Mouse (Mus musculus): ENCODE data around the gene Zeb2.

Gene Zeb2

DNA sequence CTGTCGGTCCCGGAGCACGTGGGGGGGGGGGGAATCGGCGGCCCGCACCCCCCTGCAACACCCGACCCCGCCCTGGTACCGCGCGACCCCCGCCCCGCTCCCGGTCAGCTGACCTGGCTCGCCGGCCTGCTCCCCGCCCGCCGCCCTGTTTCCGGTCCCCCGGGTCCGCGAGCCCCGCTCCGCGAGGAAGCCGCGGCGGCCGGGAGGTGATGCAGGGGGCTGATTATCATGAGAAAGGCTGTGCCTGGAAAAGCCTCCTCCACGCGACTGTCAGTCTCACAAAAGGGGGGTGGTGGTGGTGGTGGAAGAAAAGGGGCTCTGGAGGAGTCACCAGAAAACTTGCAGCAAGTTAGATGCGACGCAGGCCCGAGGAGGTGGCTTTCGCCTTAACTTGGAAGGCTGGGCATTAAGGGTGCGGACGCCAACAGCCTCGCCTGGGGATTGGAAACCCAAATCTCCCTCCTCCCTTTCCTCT lies at the start of gene Zeb2:
Gene Zeb2, minus strand, starts transcription at position 309 of the 475 bp plus-strand sequence.
- in situ Hi-C loops (cut with MboI; ENCODE audit: low pct_unique_long_range_greater_than_20kb in 1 of 2, low sequenced_read_pairs in 2 of 2, unreplicated experiment in 1 of 2): no loop called here

DNA sequence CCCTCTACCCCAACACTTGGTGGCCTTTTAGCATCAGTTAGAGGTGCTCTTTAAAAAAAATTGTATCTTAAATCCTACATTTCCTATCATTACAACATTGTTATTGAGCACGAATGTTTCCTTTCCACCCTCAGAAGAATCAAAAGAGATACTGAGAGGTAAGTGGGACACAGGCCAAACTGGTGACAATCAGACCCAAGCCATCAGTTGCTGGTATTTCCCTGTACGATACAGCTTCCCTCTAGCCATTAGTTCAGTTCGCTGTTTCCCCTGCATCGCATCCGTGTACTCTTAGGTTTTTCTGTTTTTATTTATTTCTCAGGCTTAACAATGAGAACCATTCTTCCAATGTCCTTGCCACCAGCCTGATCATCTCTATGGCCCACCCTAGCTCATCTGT lies 41.6 kb upstream of the Zeb2 start:
- in situ Hi-C loops (cut with MboI; ENCODE audit: low pct_unique_long_range_greater_than_20kb in 1 of 2, low sequenced_read_pairs in 2 of 2, unreplicated experiment in 1 of 2): no loop called here

DNA sequence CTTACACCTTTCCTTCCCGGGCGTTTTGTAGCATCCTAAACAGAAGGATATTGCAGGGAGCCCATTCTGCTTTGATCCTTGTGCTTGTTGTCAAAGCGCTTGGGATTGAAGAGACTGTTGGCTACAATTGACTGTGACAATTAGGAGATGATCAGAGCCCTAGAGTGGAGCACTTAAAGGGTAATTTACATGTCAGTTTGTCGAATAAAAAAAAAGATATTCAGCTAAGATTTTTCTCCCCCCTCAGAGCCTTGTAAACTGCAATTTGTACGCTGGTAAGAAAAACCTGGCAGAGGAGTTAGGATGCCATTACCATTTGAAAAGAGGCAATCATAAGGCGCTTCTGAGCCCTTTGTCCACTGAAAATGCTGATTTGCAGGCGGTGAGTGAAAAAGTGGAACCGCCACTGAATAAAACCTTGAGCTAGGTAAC lies 41.2 kb upstream of the Zeb2 start:
- in situ Hi-C loops (cut with MboI; ENCODE audit: low pct_unique_long_range_greater_than_20kb in 1 of 2, low sequenced_read_pairs in 2 of 2, unreplicated experiment in 1 of 2): no loop called here

DNA sequence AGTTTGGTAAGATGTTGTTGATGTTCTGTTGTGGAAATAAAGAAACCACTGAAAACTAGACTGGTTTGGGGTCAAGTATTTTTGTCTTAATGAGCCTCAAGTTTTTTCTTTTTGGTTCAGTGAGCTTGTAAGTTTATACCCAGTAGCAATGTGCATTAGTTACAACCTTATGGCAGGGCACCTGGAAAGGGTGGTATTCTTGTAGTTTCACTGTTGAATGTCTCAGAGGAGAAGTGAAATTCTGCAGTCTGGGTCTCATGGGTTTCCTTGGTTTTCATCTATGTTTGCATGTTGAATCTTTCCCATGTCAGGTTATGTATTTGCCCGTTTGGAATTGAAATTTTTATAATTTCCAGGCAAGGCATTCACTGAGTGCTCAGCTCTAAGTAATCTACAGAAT lies 36.1 kb upstream of the Zeb2 start:
- in situ Hi-C loops (cut with MboI; ENCODE audit: low pct_unique_long_range_greater_than_20kb in 1 of 2, low sequenced_read_pairs in 2 of 2, unreplicated experiment in 1 of 2): no loop called here

- in situ Hi-C loops (cut with MboI; ENCODE audit: low pct_unique_long_range_greater_than_20kb in 1 of 2, low sequenced_read_pairs in 2 of 2, unreplicated experiment in 1 of 2): no loop called here
Measured at GRCm38 (mm10) chr2:45143162-45143561, 26.0 kb upstream of the Zeb2 start.

DNA sequence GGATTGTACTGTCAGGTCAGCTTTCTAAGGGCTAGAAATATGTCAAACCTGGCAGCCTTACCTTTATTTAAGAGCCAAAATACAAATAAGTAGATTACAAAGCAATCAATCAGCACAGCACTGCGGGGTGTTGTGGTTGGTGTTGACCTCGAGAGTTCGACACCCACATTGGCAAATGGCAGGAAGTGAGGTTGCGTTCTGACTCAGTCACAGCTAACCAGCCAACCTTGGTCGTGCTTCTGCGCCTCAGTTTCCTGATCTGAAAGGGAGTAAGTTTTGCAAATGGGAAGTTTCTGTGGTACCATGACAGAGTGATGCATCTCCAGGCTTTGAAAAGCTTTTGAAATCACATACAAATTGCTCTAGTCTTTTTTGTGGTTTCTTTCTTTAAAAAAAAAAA lies 21.7 kb upstream of the Zeb2 start:
- in situ Hi-C loops (cut with MboI; ENCODE audit: low pct_unique_long_range_greater_than_20kb in 1 of 2, low sequenced_read_pairs in 2 of 2, unreplicated experiment in 1 of 2): no loop called here

DNA sequence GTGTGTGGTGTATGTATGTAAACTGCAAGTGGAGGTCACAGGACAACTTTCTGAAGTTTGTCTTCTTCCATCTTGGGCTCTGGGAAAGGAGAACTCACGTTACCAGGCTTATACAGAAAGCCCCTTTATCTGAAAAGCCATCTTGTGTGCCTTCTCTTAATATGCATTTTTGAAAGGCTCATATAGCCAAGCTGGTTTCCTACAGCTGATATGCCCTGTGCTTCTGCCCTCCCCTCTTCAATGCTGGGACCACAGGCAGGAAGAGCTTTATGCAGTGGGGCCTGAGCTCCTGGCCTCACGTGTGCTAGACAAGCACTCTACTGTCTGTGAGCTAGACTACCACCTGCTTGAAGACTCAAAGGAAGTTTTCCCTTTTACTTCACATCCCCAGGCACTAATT lies 19.6 kb upstream of the Zeb2 start:
- in situ Hi-C loops (cut with MboI; ENCODE audit: low pct_unique_long_range_greater_than_20kb in 1 of 2, low sequenced_read_pairs in 2 of 2, unreplicated experiment in 1 of 2): no loop called here

DNA sequence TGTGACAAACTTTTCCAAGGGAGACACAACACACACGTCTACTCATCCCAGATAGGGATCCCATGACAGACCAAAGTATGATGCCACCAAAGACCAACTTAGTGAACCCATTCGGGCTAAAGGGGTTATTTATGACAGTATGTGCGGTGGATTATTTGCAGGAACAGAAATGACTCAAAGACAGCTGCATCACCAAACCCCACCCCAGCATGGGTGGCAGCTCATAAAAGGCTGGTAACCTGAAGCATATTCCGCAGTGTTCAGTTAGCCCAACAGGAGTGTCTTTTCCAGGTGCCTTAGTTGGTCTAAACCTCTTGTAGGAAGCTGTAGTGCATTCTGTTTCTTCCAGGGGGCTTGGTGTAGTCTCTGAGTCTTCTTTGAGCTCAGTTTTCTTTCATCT lies 16.0 kb upstream of the Zeb2 start:
- in situ Hi-C loops (cut with MboI; ENCODE audit: low pct_unique_long_range_greater_than_20kb in 1 of 2, low sequenced_read_pairs in 2 of 2, unreplicated experiment in 1 of 2): no loop called here

- in situ Hi-C loops (cut with MboI; ENCODE audit: low pct_unique_long_range_greater_than_20kb in 1 of 2, low sequenced_read_pairs in 2 of 2, unreplicated experiment in 1 of 2): no loop called here
Measured at GRCm38 (mm10) chr2:45130461-45131156, 13.4 kb upstream of the Zeb2 start.

DNA sequence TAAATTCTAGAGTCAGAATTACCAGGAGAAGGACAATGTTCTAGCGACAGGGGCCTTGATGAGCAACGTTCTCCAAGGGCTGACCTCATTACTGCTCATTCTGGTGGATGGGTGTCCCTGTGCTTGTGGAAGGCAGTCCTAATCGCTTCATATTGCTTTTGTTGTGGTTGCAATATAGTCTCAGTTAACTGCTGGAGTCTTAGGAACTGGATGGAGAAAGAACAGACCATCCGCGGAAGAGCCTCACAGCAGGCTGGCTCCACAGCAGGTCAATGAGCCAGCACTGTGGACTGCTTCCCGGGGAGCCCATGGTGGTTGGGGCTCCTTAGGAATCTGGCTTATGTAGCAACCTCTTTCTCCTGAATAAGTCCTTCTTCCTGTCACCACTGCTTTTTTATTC lies 12.4 kb upstream of the Zeb2 start:
- in situ Hi-C loops (cut with MboI; ENCODE audit: low pct_unique_long_range_greater_than_20kb in 1 of 2, low sequenced_read_pairs in 2 of 2, unreplicated experiment in 1 of 2): no loop called here

- in situ Hi-C loops (cut with MboI; ENCODE audit: low pct_unique_long_range_greater_than_20kb in 1 of 2, low sequenced_read_pairs in 2 of 2, unreplicated experiment in 1 of 2): no loop called here
Measured at GRCm38 (mm10) chr2:45128696-45129095, 11.5 kb upstream of the Zeb2 start.

- in situ Hi-C loops (cut with MboI; ENCODE audit: low pct_unique_long_range_greater_than_20kb in 1 of 2, low sequenced_read_pairs in 2 of 2, unreplicated experiment in 1 of 2): no loop called here
Measured at GRCm38 (mm10) chr2:45126401-45126800, 9.2 kb upstream of the Zeb2 start.

DNA sequence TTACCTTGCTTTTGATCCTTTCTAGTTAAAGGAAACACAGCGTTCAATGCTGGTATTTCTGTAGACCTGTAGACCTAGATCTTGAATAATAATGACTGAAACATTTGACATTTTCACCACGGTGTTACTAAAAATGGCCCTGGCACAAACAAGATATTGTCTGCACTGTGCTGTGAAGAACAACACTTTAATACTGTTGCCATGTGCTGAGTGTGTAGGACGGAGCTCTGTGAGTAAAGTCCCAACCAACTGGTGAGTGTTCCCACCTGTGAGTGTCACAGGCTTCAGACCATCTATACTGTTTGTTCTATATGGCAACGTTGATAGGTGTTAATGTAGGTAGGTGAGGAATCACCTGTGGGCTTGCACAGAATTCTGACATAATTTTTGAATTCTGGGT lies 8.0 kb upstream of the Zeb2 start:
- in situ Hi-C loops (cut with MboI; ENCODE audit: low pct_unique_long_range_greater_than_20kb in 1 of 2, low sequenced_read_pairs in 2 of 2, unreplicated experiment in 1 of 2): no loop called here

GRCm38 (mm10) chr2:45123490-45123889 lies 6.3 kb upstream of the Zeb2 start:
- in situ Hi-C loops (cut with MboI; ENCODE audit: low pct_unique_long_range_greater_than_20kb in 1 of 2, low sequenced_read_pairs in 2 of 2, unreplicated experiment in 1 of 2): no loop called here

DNA sequence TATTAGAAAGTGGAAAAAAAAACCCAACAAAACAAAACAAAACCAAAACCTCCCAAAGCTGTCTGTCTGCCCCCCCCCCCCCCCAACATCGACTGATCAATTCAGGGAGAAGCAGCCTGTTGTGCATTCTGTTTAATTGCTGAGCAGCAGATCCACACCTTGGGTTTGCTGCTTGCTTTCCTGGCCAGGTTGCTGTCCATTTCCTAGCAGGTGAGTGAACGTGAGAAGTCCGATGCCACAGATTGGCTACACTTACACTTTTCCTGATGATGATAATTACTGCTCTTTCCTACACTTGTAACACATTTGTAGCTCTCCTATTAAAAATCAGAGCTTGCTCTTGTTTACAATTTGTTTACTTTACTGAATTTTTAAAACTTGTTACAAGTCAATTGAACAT lies 926 bp upstream of the Zeb2 start:
- in situ Hi-C loops (cut with MboI; ENCODE audit: low pct_unique_long_range_greater_than_20kb in 1 of 2, low sequenced_read_pairs in 2 of 2, unreplicated experiment in 1 of 2): no loop called here

GRCm38 (mm10) chr2:45117592-45117991 lies 397 bp upstream of the Zeb2 start:
- in situ Hi-C loops (cut with MboI; ENCODE audit: low pct_unique_long_range_greater_than_20kb in 1 of 2, low sequenced_read_pairs in 2 of 2, unreplicated experiment in 1 of 2): no loop called here

GRCm38 (mm10) chr2:45116531-45117024 lies 617 bp downstream of the Zeb2 start:
- in situ Hi-C loops (cut with MboI; ENCODE audit: low pct_unique_long_range_greater_than_20kb in 1 of 2, low sequenced_read_pairs in 2 of 2, unreplicated experiment in 1 of 2): no loop called here

DNA sequence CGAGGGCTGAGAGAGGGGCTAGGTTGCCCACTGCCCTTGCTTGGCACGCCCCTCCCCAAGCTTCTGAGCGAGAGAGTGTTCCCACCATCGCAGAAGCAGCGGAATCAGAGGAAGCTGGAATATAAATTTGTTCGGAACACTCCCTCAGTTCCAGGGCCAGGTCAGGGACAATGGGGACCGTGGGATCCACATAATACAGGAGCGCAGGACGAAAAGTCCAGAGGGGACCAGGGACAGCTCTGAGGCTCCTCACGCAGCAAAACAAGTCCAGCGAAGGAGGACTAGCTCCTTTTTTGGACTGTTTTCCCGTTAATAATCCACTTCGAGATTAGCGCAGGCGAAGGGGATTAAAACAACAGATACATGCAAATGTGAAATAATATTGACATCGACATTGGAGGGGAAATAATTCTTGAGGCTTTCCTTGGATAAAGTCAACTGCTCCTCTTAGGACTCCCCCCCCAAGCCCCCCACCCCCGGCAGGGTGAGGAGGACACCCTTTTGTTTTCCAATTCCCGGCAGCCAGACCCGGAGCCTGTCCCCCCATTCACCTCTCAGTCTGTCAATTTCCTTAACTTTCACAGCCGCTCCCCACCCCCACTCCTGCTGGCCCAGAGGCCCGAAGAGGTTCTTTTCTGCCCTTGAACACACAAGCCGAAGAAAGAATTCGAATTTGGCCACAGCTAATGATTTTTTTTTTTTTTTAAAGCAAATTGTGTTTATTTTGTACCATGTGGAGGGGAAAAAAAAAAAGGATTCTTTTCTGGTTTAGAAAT lies 1.3 kb downstream of the Zeb2 start:
- in situ Hi-C loops (cut with MboI; ENCODE audit: low pct_unique_long_range_greater_than_20kb in 1 of 2, low sequenced_read_pairs in 2 of 2, unreplicated experiment in 1 of 2): no loop called here

DNA sequence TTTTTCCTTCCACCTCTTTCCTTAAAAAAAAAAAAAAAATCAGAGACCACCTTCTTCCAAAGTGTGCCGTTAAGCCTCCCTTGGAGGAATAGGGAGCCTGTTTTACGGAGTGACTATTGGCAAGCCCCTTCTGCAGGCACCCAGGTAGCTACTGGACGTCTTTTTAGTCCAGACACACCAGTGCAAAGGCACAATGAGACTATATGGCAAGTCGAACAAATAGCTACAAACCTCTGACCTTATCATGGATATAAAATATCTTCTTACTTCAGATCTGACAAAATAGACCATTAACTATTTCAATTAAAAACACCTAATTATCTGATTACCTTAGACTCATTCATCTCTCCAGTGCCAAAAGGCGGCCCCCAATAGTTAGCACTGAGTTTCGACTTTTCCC lies 2.0 kb downstream of the Zeb2 start:
- in situ Hi-C loops (cut with MboI; ENCODE audit: low pct_unique_long_range_greater_than_20kb in 1 of 2, low sequenced_read_pairs in 2 of 2, unreplicated experiment in 1 of 2): no loop called here

DNA sequence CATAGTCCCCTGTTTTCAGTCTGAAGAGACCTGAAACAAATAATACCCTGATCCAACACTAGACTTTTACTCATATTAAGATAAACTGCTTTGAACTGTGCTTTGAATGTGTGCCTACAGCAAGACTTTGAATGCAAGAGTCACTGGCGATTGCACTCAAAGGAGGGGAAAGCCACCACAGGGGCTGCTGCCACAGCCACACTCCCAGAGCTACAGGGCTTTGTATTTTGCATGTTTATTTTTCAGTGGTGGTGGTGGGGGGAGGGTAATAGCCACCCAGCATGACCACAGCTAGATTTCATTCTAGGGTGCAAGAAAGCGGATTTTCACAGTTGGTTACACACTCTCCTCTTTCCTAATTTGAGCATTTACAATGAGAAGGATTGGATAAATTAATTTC lies 2.6 kb downstream of the Zeb2 start:
- in situ Hi-C loops (cut with MboI; ENCODE audit: low pct_unique_long_range_greater_than_20kb in 1 of 2, low sequenced_read_pairs in 2 of 2, unreplicated experiment in 1 of 2): no loop called here
